Mouse (Mus musculus): ENCODE measurements around the gene Tsr1.

- TF ChIP-seq CTCF (conservative IDR thresholded peaks at IDR 0.05; ENCODE audit: low read length): no peak
- no peak for TF ChIP-seq POU5F1 (IDR thresholded peaks at IDR 0.05; ENCODE audit: borderline replicate concordance, low read length)
- no peak for TF ChIP-seq NANOG (IDR thresholded peaks at IDR 0.05; ENCODE audit: borderline replicate concordance, low read length)
Measured at GRCm38 (mm10) chr11:74870991-74871622, 26.8 kb upstream of the Tsr1 start.

Data from E14TG2a.4 (cell line).